Mouse (Mus musculus): Measurements from ENCODE around the gene Stil.

The Stil gene

DNA sequence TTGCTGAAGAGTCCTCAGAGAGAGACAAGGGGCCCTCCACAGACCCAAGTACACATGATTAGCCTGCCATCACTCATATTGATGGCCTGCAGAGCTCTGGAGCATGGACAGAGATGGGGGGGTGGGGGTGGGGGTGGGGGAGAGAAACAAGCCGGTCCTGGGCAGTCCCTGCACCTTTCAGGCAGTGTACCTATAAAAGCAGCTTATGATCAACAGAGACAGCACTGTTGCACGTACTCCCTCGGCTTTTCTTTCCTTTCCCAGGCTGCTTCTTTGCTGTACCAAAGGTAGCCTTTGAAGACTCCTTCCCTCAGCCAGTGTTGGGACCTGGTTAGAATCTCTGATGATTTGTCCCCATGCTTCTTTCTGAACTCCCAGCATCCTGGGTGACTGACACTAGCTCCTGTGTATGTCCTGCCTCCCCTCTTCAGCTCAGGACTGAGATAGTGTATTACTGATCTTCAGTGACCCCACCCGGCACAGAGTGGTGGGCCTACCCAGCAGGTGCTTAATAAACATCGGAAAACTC is 79.9 kb downstream of the Stil start:
- in situ Hi-C loops (cut with MboI, MseI): no loop called here

DNA sequence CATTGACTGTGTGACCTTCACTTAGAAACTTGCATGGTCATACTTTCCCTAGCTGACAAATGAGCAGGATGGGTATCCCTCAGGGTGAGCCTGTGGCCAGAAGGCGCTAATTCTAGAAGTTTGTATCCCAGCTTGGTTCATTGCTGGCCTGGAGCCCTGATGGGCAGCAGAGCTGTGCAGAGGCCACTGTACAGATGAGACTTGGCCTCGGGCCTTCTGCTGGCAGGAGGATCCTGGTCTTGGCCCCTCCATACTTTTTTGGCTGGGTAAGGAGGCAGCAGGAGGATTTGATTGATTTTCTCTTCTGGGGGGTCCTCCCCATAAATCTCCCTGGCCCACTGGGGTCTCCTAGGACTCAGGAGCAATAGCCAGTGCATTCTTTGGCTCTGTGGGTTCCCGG is 83.1 kb downstream of the Stil start:
- in situ Hi-C loops (cut with MboI, MseI): no loop called here

DNA sequence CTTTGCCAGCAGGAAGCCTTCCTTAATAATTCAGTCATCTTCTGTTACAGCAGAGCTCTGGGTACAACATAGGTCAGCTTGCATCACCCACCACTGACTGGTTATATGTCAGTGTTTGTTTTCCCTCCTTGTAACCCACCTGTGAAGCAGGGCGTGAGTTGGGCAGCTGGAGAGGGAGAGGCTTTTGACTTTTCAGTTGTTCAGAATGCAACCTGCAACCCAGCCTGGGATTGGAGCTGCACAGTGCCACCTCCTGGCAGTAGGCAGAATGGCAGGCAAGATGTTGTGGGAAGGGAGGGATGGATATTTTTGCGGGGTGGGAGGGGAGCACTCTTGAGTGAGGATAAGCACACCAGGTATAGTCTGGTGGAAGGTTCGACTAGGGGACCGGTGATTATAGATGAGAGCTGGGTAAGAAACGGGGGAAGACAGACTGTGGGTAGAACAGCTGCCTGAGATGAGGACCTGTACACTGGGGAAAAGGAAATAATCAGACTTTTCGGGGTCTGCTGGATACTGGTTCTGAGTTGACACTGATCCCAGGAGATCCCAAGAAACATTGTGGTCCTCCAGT is 85.7 kb downstream of the Stil start:
- in situ Hi-C loops (cut with MboI, MseI): no loop called here

DNA sequence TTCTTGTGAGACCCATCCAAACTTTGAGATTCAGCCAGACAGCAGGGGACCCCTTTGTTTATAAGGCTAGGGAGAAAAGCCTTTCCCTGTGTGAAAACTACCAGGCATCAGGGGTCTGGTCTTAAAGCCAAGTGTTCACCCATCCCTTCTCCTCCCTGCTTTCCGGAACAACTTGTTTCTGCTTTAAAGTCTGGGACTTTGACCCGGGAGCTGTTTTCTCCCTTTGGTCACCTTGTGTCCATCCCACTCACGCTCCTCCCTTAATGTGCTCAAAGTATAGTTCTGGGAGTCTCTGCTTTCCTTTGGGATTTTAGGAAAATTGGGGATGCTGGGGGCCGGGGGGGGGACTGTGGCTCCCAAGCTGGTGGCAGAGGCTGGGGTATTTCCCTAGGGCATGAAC is 86.3 kb downstream of the Stil start:
- in situ Hi-C loops (cut with MboI, MseI): no loop called here

DNA sequence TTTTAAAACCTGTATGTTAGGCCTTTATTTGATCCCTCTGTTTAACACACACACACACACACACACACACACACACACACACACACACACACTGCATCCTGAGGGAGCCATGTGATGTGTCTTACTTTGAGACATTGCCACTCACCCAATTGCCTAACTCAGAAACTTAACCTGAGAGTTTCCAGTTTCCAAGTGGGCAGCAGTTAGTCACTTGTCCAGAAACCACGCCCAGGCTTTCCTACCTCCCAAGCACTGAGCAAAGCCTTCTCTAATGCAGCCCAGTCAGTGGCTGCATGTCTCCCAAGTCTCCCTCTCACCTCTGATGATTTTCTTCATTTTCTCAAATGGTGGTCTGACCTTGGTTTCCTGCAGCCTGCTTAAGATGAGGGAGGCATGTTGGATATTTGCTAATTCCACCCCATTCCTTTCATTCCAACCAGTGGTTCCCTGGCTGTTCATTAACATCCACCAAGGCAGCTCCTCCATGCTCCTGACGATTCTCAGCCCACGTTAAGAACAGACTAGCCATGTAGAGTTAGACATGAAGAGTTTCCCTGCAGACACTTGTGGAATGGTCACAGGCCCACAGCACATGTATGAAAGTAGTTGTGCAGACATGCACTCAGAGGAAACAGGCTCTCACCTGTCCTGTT is 86.9 kb downstream of the Stil start:
- in situ Hi-C loops (cut with MboI, MseI): no loop called here

DNA sequence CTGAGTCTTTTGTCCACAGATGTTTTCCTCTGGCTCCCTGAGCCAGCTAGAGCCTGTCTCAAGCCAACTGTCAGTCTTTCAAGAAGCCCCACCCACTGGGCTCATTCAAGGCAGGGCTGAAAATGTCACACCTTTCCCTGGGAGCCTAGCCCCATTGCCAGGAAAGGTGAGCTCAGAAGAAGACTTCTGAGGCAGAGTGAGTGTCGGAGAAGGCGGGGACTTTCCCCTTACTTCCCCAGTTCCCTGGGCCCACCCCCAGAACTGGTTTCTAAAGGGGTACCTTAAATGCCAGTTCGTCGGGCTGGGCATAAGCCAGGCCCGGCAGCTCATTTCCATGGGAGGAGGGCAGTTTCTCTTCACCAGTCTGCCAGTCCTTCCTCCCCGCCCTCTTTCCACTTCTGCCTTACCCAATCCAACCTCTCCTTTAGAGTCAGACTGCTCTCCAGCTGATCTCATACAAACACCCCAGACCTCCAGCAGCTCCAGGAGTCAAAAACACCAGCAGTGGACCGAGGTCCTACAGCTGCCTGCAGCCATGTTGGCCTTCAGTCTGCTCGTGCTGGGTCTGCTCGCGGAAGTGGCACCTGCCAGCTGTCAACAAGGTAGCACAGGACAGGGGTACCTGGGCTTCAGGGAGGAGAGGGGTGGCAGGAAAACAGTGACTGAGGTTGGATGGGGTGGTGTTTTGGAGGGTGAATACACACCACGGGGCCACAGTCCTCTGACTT is 88.8 kb downstream of the Stil start, which contains the start of gene Pdzk1ip1:
TSS of gene Pdzk1ip1 (plus strand) at position 98 of the 728 bp plus-strand sequence.
- in situ Hi-C loops (cut with MboI, MseI): no loop called here

DNA sequence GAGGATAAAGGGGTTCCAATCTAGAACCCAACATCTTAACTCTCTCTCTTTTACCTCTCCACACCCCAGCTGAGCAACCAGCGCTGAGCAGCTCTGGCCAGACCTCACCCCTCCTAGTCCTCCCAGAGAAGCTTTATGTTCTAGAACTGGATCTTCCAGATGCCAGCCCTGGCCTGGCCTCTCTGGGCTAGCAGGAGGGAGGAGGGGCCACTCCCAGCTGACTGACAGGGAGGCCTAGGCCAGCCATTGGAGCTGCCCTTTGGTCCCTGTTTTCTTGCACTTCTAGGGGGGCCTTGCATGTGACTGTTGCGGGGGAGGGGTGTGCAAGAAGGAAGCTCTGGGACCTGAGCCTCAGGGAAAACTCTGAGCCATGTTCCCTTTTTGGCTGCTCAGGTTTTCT is 90.6 kb downstream of the Stil start:
- in situ Hi-C loops (cut with MboI, MseI): no loop called here

DNA sequence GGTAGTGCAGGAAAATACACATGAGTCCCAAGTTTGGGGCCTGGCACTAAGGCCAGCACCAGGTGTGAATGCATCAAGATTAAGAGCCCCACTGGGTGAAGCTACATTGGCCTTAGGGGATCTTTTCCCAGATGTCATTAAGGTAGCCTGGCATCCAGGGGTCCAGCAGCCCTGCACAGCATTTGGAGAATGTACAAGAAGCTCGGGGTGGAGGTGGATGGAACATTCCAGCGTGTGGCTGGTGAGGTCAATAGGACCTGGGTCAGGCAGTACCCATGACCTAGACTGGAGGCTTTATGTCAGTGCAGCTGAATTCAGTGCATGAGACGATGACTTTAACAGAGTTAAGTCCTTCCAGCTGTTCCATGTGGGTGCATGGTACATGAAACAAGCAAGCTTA is 91.8 kb downstream of the Stil start:
- in situ Hi-C loops (cut with MboI, MseI): no loop called here

Data from regulatory T cell (primary cell).